Mouse (Mus musculus): Measurements from ENCODE around the gene Ppy. TPM values are rescaled to one million over a fixed set of nuclear protein-coding genes. Genes with fewer than 3 reads are reported as not detected.
A peak's percentile ranks its signal among the peaks of the same experiment; 100 is the strongest.

Gene Ppy
- polyA plus RNA-seq, 1 experiment from 2014 or later, result not detected

DNA sequence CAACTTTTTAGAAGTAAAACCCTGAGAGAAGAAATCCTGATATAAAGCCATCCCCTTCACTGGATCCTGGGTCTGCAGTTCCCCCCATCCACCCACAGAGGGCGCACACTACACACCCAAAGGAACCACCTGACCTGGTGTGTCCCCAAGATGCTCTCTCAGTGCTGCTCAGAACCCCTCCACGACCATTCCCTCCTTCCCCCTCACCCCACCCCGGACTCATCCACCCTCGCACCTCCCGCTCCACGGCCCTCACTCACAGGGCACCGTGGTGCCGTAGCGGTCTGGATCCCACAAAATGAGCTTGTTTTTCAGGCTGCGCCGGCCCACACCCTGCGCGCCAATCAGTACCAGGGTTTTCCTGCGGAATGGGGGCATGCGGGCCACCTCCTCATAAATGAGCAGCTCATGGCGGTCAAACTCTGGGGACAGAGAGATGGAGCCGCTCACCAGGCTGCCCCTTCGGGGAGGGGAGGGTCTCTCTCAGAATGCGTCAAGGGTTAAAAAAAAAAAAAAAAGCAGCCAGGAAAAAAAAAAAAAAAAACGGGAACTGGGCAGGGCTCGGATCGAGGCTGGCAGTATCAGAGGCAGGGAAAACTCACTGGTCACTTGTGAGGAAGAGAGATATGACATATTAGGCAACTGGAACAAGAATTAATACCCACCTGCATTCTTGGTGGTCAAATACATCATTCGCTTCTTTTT lies 39.7 kb downstream of the Ppy start:
- 7% methylated on average over 22 of the region's 23 CpGs for WGBS (ENCODE audit: insufficient replicate concordance)
- H3K4me3 ChIP-seq, result peak overlapping the region; percentile 36
- H3K4me1 ChIP-seq, result peaks cover 24% of the 10 kb centered on the region
- H3K9ac ChIP-seq, result no peak overlapping the region
- H3K9me3 ChIP-seq (replicated peaks), result no peaks in the 10 kb centered on the region
- H3K36me3 ChIP-seq, result peaks cover 55% of the 10 kb centered on the region
- peak; percentile 47 for ATAC-seq
- no peak overlapping the region for H3K27ac ChIP-seq
- peak overlapping the region; percentile 65 for H3K4me2 ChIP-seq
- H3K27me3 ChIP-seq (replicated peaks), result peaks cover 47% of the 10 kb centered on the region

DNA sequence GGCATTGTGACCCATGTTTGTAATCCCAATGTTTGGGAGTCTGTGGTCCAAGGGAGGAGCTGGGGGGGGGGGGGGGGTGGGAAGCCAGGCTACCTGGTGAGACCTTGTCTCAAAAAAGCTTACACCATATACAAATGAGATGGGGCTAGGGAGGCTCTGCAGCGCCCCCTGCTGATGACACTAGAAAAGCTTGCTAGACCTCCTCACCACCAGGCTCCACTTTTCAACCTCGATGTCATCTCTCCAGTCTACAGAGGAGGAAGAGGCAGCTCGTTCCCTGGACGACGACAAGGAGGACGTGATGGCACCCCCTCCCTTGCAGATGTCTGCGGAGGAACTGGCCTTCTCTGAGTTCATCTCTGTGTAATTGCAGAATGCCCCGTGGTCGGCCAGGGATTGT lies 47.3 kb downstream of the Ppy start:
- Histone ChIP-seq H3K27ac (no peak overlapping the region), H3K4me1 (no peaks in the 10 kb centered on the region), H3K4me2 (no peak overlapping the region), H3K9ac (no peak overlapping the region), H3K9me3 (replicated peaks) (no peaks in the 10 kb centered on the region), H3K4me3 (no peak overlapping the region), H3K27me3 (replicated peaks) (peaks cover 63% of the 10 kb centered on the region), H3K36me3 (peaks cover 6% of the 10 kb centered on the region)
- no peak for ATAC-seq
- 23% methylated on average over 9 of the region's 9 CpGs for WGBS (ENCODE audit: insufficient replicate concordance)

DNA sequence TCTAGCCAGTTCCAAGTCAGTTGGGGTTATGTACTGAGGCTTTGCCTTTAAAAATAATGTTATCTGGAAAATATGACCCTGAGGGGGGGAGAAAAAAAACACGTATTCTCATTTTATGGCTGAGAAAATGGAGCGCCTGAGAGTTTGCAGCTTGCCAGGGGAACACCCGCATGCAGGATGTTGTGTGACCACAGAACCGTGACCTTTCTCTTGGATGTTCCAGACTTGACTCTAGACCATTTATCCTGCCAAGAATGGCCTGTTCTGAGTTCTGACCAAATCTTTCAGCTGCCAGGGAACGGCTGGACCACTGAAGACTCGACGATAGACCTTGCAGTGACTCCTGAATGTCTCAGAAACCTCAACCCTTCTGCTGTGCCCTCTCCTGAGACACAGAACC lies 47.9 kb downstream of the Ppy start:
- Histone ChIP-seq H3K4me2 (no peak overlapping the region), H3K4me3 (no peak overlapping the region), H3K9me3 (replicated peaks) (no peaks in the 10 kb centered on the region), H3K27me3 (replicated peaks) (peaks cover 60% of the 10 kb centered on the region), H3K9ac (no peak overlapping the region), H3K27ac (no peak overlapping the region), H3K36me3 (no peaks in the 10 kb centered on the region), H3K4me1 (no peaks in the 10 kb centered on the region)
- no peak for ATAC-seq
- WGBS (ENCODE audit: insufficient replicate concordance), result 62% methylated on average over 7 of the region's 7 CpGs

DNA sequence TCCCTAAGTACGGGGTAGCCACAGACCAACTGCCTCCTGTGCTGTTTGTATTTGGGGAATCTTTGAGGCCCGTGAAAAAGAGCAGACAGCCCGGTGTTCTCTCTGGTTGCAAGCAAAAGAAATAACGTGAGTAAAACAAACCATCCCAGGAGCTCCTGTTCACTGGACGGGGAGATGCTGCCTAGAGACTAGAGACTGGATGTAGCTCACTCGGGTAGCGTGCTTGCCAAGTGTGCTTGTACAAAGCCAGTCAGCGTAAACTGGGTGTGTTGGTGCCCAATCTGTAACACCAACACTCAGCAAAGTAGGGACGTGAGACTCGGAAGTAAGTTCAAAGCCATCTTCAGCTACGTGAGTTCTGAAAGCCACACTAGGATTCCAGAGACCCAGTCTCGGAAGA lies 48.4 kb downstream of the Ppy start:
- no peak for ATAC-seq
- Histone ChIP-seq H3K9ac (no peak overlapping the region), H3K4me1 (no peaks in the 10 kb centered on the region), H3K36me3 (no peaks in the 10 kb centered on the region), H3K4me3 (no peak overlapping the region), H3K9me3 (replicated peaks) (no peaks in the 10 kb centered on the region), H3K4me2 (no peak overlapping the region), H3K27ac (no peak overlapping the region), H3K27me3 (replicated peaks) (peaks cover 55% of the 10 kb centered on the region)
- WGBS (ENCODE audit: insufficient replicate concordance), result 73% methylated on average over 12 of the region's 12 CpGs

DNA sequence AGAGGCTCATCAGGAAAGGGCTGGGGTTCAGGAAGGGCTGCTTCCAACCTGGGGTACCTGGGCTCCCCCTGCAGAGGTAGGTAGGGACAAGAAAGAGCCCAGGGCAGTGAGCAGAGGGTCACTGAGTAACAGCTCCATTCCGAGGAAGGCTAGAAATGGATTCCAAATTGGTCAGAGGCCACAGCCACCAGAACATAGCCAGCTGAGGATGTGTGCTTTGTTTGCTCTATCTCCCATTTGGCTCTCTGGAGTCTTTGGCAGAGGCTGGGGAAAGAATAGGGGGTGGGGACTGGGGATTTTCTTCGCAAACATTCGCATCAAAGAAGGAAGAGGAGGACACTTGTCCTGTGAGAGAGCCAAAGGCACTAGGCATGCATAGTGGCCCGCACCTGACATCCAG lies 49.2 kb downstream of the Ppy start:
- H3K36me3 ChIP-seq, result no peaks in the 10 kb centered on the region
- no peaks in the 10 kb centered on the region for H3K4me1 ChIP-seq
- H3K4me2 ChIP-seq, result no peak overlapping the region
- no peak overlapping the region for H3K4me3 ChIP-seq
- H3K27ac ChIP-seq, result 0 out of 2 replicates have a peak overlapping the region, but pooled peaks have one; percentile 30
- 48% methylated on average over 4 of the region's 4 CpGs for whole genome bisulfite sequencing (ENCODE audit: insufficient replicate concordance)
- H3K9me3 ChIP-seq (replicated peaks), result no peaks in the 10 kb centered on the region
- no peak for ATAC-seq
- H3K9ac ChIP-seq, result no peak overlapping the region
- peaks cover 53% of the 10 kb centered on the region for H3K27me3 ChIP-seq (replicated peaks)

DNA sequence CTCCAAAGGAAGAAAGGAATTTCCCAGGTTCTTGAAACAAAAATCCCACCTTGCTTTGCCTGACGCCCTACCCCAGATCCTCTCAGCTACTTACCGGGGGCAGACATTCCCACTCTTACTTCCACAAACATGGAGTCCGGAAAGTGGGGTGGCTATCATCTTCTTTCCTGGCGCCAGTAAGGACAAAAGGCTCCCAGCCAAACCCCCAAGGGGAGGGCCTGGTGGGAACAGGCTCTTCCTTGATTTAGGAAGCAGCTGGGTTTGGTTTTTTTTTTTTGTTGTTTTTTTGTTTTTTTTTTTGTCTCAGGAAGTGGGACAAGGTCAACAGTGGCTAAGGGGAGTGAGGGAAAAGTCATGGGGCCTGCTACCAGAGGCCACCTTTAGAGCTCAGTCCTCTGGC lies 49.6 kb downstream of the Ppy start:
- Histone ChIP-seq H3K4me1 (no peaks in the 10 kb centered on the region), H3K4me3 (no peak overlapping the region), H3K27ac (0 out of 2 replicates have a peak overlapping the region, but pooled peaks have one; percentile 30), H3K4me2 (no peak overlapping the region), H3K36me3 (no peaks in the 10 kb centered on the region), H3K27me3 (replicated peaks) (peaks cover 51% of the 10 kb centered on the region), H3K9me3 (replicated peaks) (no peaks in the 10 kb centered on the region), H3K9ac (no peak overlapping the region)
- WGBS (ENCODE audit: insufficient replicate concordance), result 55% methylated on average over 4 of the region's 4 CpGs
- no peak for ATAC-seq

Other genes starting within 250 kb of the Ppy start
- 0.72 and 1.3 TPM in 2 replicates for gene Meox1, start 206.9 kb downstream of the Ppy start, polyA plus RNA-seq (2016; fragmentation: Nextera tagmentation; extraction: Ambion mirVana)
- 0.10 TPM in 2 replicates for gene Sost, start 134.3 kb downstream of the Ppy start, polyA plus RNA-seq (2016; fragmentation: Nextera tagmentation; extraction: Ambion mirVana)
- not detected in 2 replicates for gene Cfap97d1, start 117.0 kb downstream of the Ppy start, polyA plus RNA-seq (2016; fragmentation: Nextera tagmentation; extraction: Ambion mirVana)
- 12.9 and 13.4 TPM in 2 replicates for gene Dusp3, start 114.3 kb downstream of the Ppy start, polyA plus RNA-seq (2016; fragmentation: Nextera tagmentation; extraction: Ambion mirVana)
- 0.66 and 0.85 TPM in 2 replicates for gene Mpp3, start 72.9 kb downstream of the Ppy start, polyA plus RNA-seq (2016; fragmentation: Nextera tagmentation; extraction: Ambion mirVana)
- gene Cd300lg, start 59.8 kb downstream of the Ppy start, polyA plus RNA-seq (2016; fragmentation: Nextera tagmentation; extraction: Ambion mirVana), result 0.50 and 0.51 TPM in 2 replicates
- 15.1 and 16.7 TPM in 2 replicates for gene Mpp2, start 12.8 kb downstream of the Ppy start, polyA plus RNA-seq (2016; fragmentation: Nextera tagmentation; extraction: Ambion mirVana)
- 0.32 TPM in 1 of 2 replicates, not detected in the other for gene Pyy, start 6.5 kb upstream of the Ppy start, polyA plus RNA-seq (2016; fragmentation: Nextera tagmentation; extraction: Ambion mirVana)
- gene Nags, start 44.2 kb upstream of the Ppy start, polyA plus RNA-seq (2016; fragmentation: Nextera tagmentation; extraction: Ambion mirVana), result 7.7 and 8.8 TPM in 2 replicates
- gene Tmem101, start 55.1 kb upstream of the Ppy start, polyA plus RNA-seq (2016; fragmentation: Nextera tagmentation; extraction: Ambion mirVana), result 16.3 TPM in 2 replicates
- 84.3 and 85.8 TPM in 2 replicates for gene Lsm12, start 84.0 kb upstream of the Ppy start, polyA plus RNA-seq (2016; fragmentation: Nextera tagmentation; extraction: Ambion mirVana)
- gene G6pc3, start 88.3 kb upstream of the Ppy start, polyA plus RNA-seq (2016; fragmentation: Nextera tagmentation; extraction: Ambion mirVana), result 18.0 and 19.7 TPM in 2 replicates
- 21.7 and 23.1 TPM in 2 replicates for gene Hdac5, start 128.8 kb upstream of the Ppy start, polyA plus RNA-seq (2016; fragmentation: Nextera tagmentation; extraction: Ambion mirVana)
- 19.5 and 19.7 TPM in 2 replicates for gene BC030867, start 147.6 kb upstream of the Ppy start, polyA plus RNA-seq (2016; fragmentation: Nextera tagmentation; extraction: Ambion mirVana)
- 0.05 TPM in 1 of 2 replicates, not detected in the other for gene Asb16, start 167.4 kb upstream of the Ppy start, polyA plus RNA-seq (2016; fragmentation: Nextera tagmentation; extraction: Ambion mirVana)
- 28.4 and 28.9 TPM in 2 replicates for gene Tmub2, start 183.6 kb upstream of the Ppy start, polyA plus RNA-seq (2016; fragmentation: Nextera tagmentation; extraction: Ambion mirVana)
- gene Atxn7l3, start 195.3 kb upstream of the Ppy start, polyA plus RNA-seq (2016; fragmentation: Nextera tagmentation; extraction: Ambion mirVana), result 7.3 and 7.5 TPM in 2 replicates
- gene Ubtf, start 218.4 kb upstream of the Ppy start, polyA plus RNA-seq (2016; fragmentation: Nextera tagmentation; extraction: Ambion mirVana), result 97.2 and 98.8 TPM in 2 replicates